Mouse (Mus musculus) liver, postnatal 0 days (tissue): ENCODE data around the gene Psmg1. TPM values are rescaled to one million over a fixed set of nuclear protein-coding genes. Genes with fewer than 3 reads are reported as not detected.
A peak's percentile ranks its signal among the peaks of the same experiment; 100 is the strongest.
"Not testable (repeated sequence)": the region's sequence is repeated elsewhere in the genome, so short reads cannot be mapped to it uniquely, and the experiment has no call there.

Experiments
- ATAC-seq: fragments of 200-750 bp; cut with Nextera tagmentation; 2 replicates; pipeline ENCODE4 v1.8.0; 2017; ENCODE audit warnings: mild to moderate bottlenecking, moderate library complexity
- DNase-seq: peaks from one replicate; pipeline ENCODE4 v3.0.0-alpha.2; 2016
- H3K27ac ChIP-seq: fragments of 300-500 bp; sonication (generic); 2 replicates; pipeline ENCODE4 v1.5.1; 2014; ENCODE audit warnings: antibody characterized with exemption, moderate library complexity, mild to moderate bottlenecking, low read depth
- H3K27me3 ChIP-seq: fragments of 300-500 bp; sonication (generic); 2 replicates; pipeline ENCODE4 v1.6.1; 2014; ENCODE audit warnings: low read length, control low read depth, mixed read lengths; ENCODE audit not compliant: insufficient read depth
- H3K36me3 ChIP-seq: fragments of 300-500 bp; sonication (generic); replicated peaks from 2 replicates; pipeline ENCODE4 v1.6.1; 2014; ENCODE audit warnings: mild to moderate bottlenecking, control low read depth, low read length, moderate library complexity, mixed read lengths; ENCODE audit not compliant: insufficient read depth
- H3K4me1 ChIP-seq: fragments of 300-500 bp; sonication (generic); 2 replicates; pipeline ENCODE4 v1.6.1; 2014; ENCODE audit warnings: antibody characterized with exemption, mild to moderate bottlenecking, control low read depth; ENCODE audit not compliant: insufficient read depth
- H3K4me2 ChIP-seq: fragments of 300-500 bp; sonication (generic); 2 replicates; pipeline ENCODE4 v1.6.1; 2014; ENCODE audit warnings: low read depth, mild to moderate bottlenecking, low read length, moderate library complexity, mixed read lengths
- H3K4me3 ChIP-seq: fragments of 300-500 bp; sonication (generic); 2 replicates; pipeline ENCODE4 v1.5.1; 2014; ENCODE audit warnings: low read depth, low read length
- H3K9ac ChIP-seq: fragments of 300-500 bp; sonication (generic); replicated peaks from 2 replicates; pipeline ENCODE4 v1.6.1; 2014; ENCODE audit warnings: mild to moderate bottlenecking, moderate library complexity
- H3K9me3 ChIP-seq: fragments of 300-500 bp; sonication (generic); 2 replicates; pipeline ENCODE4 v1.6.1; 2016; ENCODE audit warnings: mild to moderate bottlenecking, control low read depth, low read length, mixed read lengths
- CTCF ChIP-seq: sonication (generic); IDR thresholded peaks from 2 replicates; pipeline ENCODE4 v1.5.1; 2016; ENCODE audit warnings: antibody characterized with exemption, low read depth
- EP300 ChIP-seq: IDR thresholded peaks from 2 replicates; pipeline ENCODE4 v1.6.1; 2016; ENCODE audit warnings: antibody characterized with exemption, low read depth, mild to moderate bottlenecking
- WGBS: fragments of 180-500 bp; shearing (Covaris S2); extraction: QIAGEN DNeasy Blood & Tissue Kit; methylation state at CpG from one replicate; pipeline ENCODE4 v1.1.7; 2014; ENCODE audit not compliant: insufficient replicate concordance; 5-methylcytosine and 5-hydroxymethylcytosine counted together
- polyA plus RNA-seq: library from polyadenylated mRNA; unstranded; fragments of >200 nt; fragmentation: Nextera tagmentation; extraction: Ambion mirVana; gene quantifications from 2 replicates; pipeline ENCODE4 v1.2.1, GENCODE M21; 2015

The Psmg1 gene
- polyA plus RNA-seq, 1 experiment from 2014 or later = 44.1 TPM

DNA sequence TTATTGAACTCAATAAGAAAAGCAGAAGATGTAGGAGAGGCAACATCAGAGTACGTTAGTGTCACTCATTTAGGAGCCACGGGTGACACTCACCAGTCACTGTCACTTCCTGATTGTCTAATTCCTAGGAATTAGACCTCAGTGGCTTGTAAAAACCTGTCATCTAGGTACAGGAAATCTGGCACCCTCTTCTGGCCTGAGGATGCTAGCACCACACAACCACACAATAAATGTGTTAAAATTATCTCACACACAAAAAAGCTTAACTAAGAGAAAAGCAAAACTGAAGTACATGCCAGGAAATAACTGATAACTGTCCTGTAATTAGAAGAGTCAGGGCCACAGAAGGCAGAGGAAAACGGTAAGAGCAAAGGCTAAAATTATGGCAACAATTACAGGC lies 34.5 kb upstream of the Psmg1 start:
- TF ChIP-seq CTCF = peak; percentile 36
- TF ChIP-seq EP300 = no peak
- WGBS = 72% methylated on average over 3 of the region's 3 CpGs
- Histone ChIP-seq H3K9me3 (no peaks in the 10 kb centered on the region), H3K27ac (no peak overlapping the region), H3K4me3 (no peak overlapping the region), H3K36me3 (peaks cover 47% of the 10 kb centered on the region), H3K4me1 (no peaks in the 10 kb centered on the region), H3K27me3 (no peaks in the 10 kb centered on the region), H3K4me2 (no peak overlapping the region), H3K9ac (no peak overlapping the region)
- no peak for ATAC-seq
- DNase-seq = no peak

DNA sequence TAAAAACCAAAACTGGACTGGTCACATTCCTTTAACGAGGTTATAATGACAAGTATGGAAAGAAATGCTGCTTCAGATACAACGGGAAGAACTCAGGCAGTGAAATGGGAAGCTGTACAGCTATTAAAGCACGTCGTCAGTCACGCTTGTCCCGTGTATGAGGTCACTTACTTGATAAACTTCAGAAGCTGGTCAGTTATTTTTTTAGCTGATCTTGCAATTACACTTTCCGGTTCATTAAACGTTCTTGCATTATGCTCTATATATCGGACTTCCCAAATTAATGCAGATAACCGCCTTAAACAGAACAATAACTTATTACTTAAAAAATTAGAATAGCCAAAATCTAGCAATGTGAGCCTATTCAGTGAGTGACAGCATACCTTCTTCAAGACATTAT lies 30.3 kb upstream of the Psmg1 start:
- no peak for DNase-seq
- Histone ChIP-seq H3K9ac (no peak overlapping the region), H3K27me3 (no peaks in the 10 kb centered on the region), H3K4me3 (no peak overlapping the region), H3K9me3 (no peaks in the 10 kb centered on the region), H3K36me3 (peaks cover 53% of the 10 kb centered on the region), H3K4me1 (no peaks in the 10 kb centered on the region), H3K27ac (no peak overlapping the region), H3K4me2 (no peak overlapping the region)
- WGBS = 75% methylated on average over 10 of the region's 10 CpGs
- no peak for ATAC-seq
- no peak for TF ChIP-seq EP300
- TF ChIP-seq CTCF = no peak

DNA sequence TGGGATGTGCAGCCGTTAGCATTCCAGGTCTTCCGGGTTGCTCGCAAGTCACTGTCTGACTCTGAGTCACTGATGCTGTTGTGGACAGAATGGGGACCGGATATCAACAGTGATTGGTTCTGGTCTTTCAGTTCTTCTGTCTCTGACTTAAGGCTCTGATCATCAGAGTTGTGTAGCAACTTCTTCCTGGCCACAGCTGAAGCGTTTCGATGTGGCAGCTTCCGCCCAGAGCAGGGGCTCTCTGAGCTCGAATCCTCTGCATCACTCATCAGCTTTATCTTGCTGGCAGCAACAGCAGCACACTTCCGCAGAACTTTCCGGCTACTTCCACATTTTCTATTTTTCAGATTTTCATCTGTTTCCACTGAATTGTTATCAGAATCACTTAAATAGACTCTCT lies 18.4 kb upstream of the Psmg1 start:
- H3K9ac ChIP-seq, H3K4me2 ChIP-seq, H3K27me3 ChIP-seq, H3K4me1 ChIP-seq, H3K9me3 ChIP-seq, H3K4me3 ChIP-seq, H3K27ac ChIP-seq, DNase-seq: not testable (repeated sequence)
- H3K36me3 ChIP-seq = peaks cover 11% of the 10 kb centered on the region
- no CpG with 5 or more reads among the region's 10 CpGs for WGBS
- ATAC-seq = peak; percentile 36; the same call in 1 of the 2 replicates

DNA sequence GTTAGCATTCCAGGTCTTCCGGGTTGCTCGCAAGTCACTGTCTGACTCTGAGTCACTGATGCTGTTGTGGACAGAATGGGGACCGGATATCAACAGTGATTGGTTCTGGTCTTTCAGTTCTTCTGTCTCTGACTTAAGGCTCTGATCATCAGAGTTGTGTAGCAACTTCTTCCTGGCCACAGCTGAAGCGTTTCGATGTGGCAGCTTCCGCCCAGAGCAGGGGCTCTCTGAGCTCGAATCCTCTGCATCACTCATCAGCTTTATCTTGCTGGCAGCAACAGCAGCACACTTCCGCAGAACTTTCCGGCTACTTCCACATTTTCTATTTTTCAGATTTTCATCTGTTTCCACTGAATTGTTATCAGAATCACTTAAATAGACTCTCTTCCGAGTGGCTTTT lies 13.5 kb upstream of the Psmg1 start:
- H3K9ac ChIP-seq, H3K4me3 ChIP-seq, DNase-seq, H3K4me1 ChIP-seq, H3K27me3 ChIP-seq, H3K9me3 ChIP-seq, H3K27ac ChIP-seq, H3K4me2 ChIP-seq: not testable (repeated sequence)
- peaks cover 32% of the 10 kb centered on the region for H3K36me3 ChIP-seq
- WGBS = no CpG with 5 or more reads among the region's 10 CpGs
- ATAC-seq = peak; percentile 36

DNA sequence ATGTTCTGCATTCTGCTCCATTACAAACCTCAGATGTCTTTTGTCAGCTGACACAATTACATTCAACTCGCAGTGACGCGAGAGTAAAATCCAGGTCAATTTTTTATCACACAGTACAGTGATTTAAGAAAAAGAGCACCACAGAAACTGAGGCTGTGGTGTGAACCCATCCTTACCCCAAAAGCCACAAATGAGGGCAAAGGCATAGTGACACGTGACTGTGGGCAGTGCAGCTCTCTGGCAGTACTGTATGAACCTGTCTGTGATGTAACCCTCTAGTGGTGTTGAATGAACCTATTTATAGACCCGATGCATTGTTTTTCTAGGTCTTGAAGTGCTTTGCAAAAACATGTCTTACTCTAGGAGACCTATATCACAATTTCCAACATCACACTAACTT lies 8.5 kb upstream of the Psmg1 start:
- H3K4me1 ChIP-seq = peaks cover 10% of the 10 kb centered on the region
- H3K27me3 ChIP-seq = no peaks in the 10 kb centered on the region
- H3K9ac ChIP-seq = no peak overlapping the region
- TF ChIP-seq CTCF = no peak
- no peak for TF ChIP-seq EP300
- no peak for ATAC-seq
- no peaks in the 10 kb centered on the region for H3K9me3 ChIP-seq
- WGBS = 71% methylated on average over 5 of the region's 5 CpGs
- H3K27ac ChIP-seq = no peak overlapping the region
- H3K4me2 ChIP-seq = no peak overlapping the region
- H3K4me3 ChIP-seq = no peak overlapping the region
- no peak for DNase-seq
- H3K36me3 ChIP-seq = peaks cover 31% of the 10 kb centered on the region

DNA sequence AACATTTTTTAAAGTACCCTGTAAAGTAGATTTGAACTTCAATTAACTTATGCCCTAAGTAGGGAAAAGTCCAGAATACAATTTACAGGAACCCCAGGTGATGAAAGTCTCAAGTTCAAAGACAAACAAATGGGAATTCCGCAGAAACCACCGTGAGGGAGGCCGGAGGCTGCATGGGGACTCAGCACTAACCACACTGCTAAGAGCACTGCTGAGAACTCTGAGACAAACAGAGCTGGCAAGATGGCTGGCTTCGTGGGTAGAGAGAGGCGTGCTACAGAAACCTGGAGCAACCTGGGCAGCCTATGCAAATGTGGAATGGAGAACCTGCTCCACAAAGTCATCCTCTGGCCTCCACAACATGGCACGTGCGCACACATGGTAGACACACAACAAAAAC lies 5.4 kb upstream of the Psmg1 start:
- no peaks in the 10 kb centered on the region for H3K27me3 ChIP-seq
- H3K9ac ChIP-seq = no peak overlapping the region
- no peak overlapping the region for H3K4me3 ChIP-seq
- peaks cover 18% of the 10 kb centered on the region for H3K36me3 ChIP-seq
- WGBS = 72% methylated on average over 7 of the region's 7 CpGs
- H3K9me3 ChIP-seq = no peaks in the 10 kb centered on the region
- ATAC-seq (no peak), DNase-seq (no peak)
- 0 out of 2 replicates have a peak overlapping the region, but pooled peaks have one; percentile 66 for H3K27ac ChIP-seq
- H3K4me2 ChIP-seq = no peak overlapping the region
- TF ChIP-seq EP300 (no peak), CTCF (no peak)
- H3K4me1 ChIP-seq = peaks cover 17% of the 10 kb centered on the region

DNA sequence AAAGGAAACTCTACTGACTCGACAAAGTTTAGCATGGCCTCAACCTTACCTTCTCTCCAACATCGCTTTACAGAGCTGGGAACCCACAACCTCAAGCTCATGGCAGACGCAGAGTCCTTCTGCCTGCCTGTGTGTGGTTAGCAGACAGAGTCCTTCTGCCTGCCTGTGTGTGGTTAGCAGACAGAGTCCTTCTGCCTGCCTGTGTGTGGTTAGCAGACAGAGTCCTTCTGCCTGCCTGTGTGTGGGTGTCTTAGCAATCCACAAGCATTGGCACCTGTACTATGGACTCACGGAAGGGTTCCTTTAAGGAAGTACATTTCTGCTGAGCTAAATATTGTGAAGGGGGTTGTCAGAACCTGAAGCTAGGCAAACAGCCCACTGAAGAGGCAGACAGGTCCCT lies 3.8 kb upstream of the Psmg1 start:
- not testable (repeated sequence) for H3K9me3 ChIP-seq
- WGBS = 51% methylated on average over 4 of the region's 4 CpGs

More for the DNA sequence above, 3.8 kb upstream of the Psmg1 start:
- H3K36me3 ChIP-seq, ATAC-seq, H3K27me3 ChIP-seq, H3K4me2 ChIP-seq, H3K4me3 ChIP-seq, H3K9ac ChIP-seq, DNase-seq: not testable (repeated sequence)
- peak overlapping the region; percentile 13; the same call in 1 of the 2 replicates for H3K27ac ChIP-seq
- H3K4me1 ChIP-seq = peaks cover 21% of the 10 kb centered on the region
